8 mouse cellular contexts compared by ENCODE assay signal in the genomic region with DNA sequence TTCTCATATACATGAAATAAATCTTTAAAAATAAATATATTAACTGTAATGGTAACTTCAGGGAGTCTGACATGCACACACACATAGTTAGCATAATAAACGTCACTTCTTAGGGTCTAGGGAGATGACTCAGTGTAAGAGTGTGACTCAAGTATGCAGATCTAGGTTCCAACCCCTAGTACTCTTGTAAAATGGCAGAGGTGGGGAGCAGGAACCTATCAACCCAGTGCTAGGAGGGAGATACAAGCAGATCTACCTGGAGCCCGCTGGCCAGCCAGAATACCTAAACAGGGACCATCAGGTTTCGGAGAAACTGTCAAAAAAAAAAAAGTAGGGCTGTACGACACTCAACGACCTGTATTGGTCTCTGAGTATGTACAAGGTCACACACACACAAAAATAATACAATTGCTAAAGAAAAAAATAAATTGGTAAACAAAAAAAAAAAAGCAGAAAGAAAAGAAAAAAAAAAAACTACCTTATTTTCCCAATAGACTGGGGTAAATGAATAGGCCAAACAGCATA. TPM values are rescaled to one million over a fixed set of nuclear protein-coding genes. Genes with fewer than 3 reads are reported as not detected.
DNase-seq lines count a peak whose midpoint lies in the region; ATAC-seq and TF ChIP-seq lines count a peak whose summit lies in the region.

No protein-coding gene starts in this region.

- intact Hi-C loops in left cerebral cortex, postnatal 4 days (cut with DNase I) = no loop called here

- H3K36me3 ChIP-seq in kidney, embryonic 15.5 days = peaks cover 55% of the 10 kb centered on the region
- peaks cover 45% of the 10 kb centered on the region for H3K36me3 ChIP-seq in heart, postnatal 0 days (replicated peaks; ENCODE audit: control insufficient read depth, insufficient read depth, low read length)
- H3K36me3 ChIP-seq in midbrain, embryonic 13.5 days = peaks cover 29% of the 10 kb centered on the region

- peak overlapping the region; percentile 64 for H3K4me3 ChIP-seq in kidney, embryonic 15.5 days (replicated peaks)
- H3K4me3 ChIP-seq in heart, postnatal 0 days (ENCODE audit: low read depth, low read length) = peak overlapping the region; percentile 88
- H3K4me3 ChIP-seq in midbrain, embryonic 13.5 days (replicated peaks) = peak overlapping the region; percentile 72

- peak overlapping the region; percentile 64 for H3K4me2 ChIP-seq in kidney, embryonic 15.5 days
- H3K4me2 ChIP-seq in heart, postnatal 0 days (ENCODE audit: low read depth, low read length) = peak overlapping the region; percentile 60
- peak overlapping the region; percentile 54 for H3K4me2 ChIP-seq in midbrain, embryonic 13.5 days (replicated peaks)

- H3K27me3 ChIP-seq in kidney, embryonic 15.5 days = no peaks in the 10 kb centered on the region
- no peaks in the 10 kb centered on the region for H3K27me3 ChIP-seq in heart, postnatal 0 days (ENCODE audit: control insufficient read depth, insufficient read depth, low read length)
- H3K27me3 ChIP-seq in midbrain, embryonic 13.5 days = no peaks in the 10 kb centered on the region

- DNase-seq in kidney, adult 18-20 months = no peak
- DNase-seq in Muller cell, postnatal 12 days (ENCODE audit: inconsistent ontology term) = peak; percentile 30
- no peak for DNase-seq in heart, postnatal 0 days (ENCODE audit: low spot score)
- no peak for DNase-seq in layer of hippocampus, postnatal 14 days (ENCODE audit: low spot score in 2 of 2)
- DNase-seq in left cerebral cortex, postnatal 4 days = no peak
- no peak for DNase-seq in thymus, postnatal 10 days (ENCODE audit: low spot score in 2 of 2)

- TF ChIP-seq EP300 in heart, postnatal 0 days (IDR thresholded peaks at IDR 0.05; ENCODE audit: low read depth) = no peak

- H3K4me1 ChIP-seq in kidney, embryonic 15.5 days = peaks cover 46% of the 10 kb centered on the region
- peaks cover 24% of the 10 kb centered on the region for H3K4me1 ChIP-seq in heart, postnatal 0 days (ENCODE audit: control insufficient read depth, insufficient read depth)
- peaks cover 34% of the 10 kb centered on the region for H3K4me1 ChIP-seq in midbrain, embryonic 13.5 days (replicated peaks)

- no peak for ATAC-seq in kidney, embryonic 15.5 days (replicated peaks; ENCODE audit: low FRiP score)
- no peak for ATAC-seq in heart, postnatal 0 days (ENCODE audit: insufficient read depth, low read depth)
- ATAC-seq in midbrain, embryonic 13.5 days = no peak

- H3K9me3 ChIP-seq in kidney, embryonic 15.5 days (replicated peaks) = no peaks in the 10 kb centered on the region
- H3K9me3 ChIP-seq in heart, postnatal 0 days (replicated peaks; ENCODE audit: control insufficient read depth, low read length) = no peaks in the 10 kb centered on the region
- H3K9me3 ChIP-seq in midbrain, embryonic 13.5 days = no peaks in the 10 kb centered on the region

- H3K27ac ChIP-seq in kidney, embryonic 15.5 days = peak overlapping the region; percentile 90
- peak overlapping the region; percentile 92 for H3K27ac ChIP-seq in heart, postnatal 0 days (ENCODE audit: low read depth)
- H3K27ac ChIP-seq in midbrain, embryonic 13.5 days = peak overlapping the region; percentile 81

- 0 out of 2 replicates have a peak overlapping the region, but pooled peaks have one; percentile 22 for H3K9ac ChIP-seq in kidney, embryonic 15.5 days
- H3K9ac ChIP-seq in heart, postnatal 0 days (replicated peaks; ENCODE audit: low read depth, low read length) = peak overlapping the region; percentile 61
- peak overlapping the region; percentile 65 for H3K9ac ChIP-seq in midbrain, embryonic 13.5 days (replicated peaks)

- WGBS in kidney, embryonic 15.5 days = 18% methylated on average over 5 of the region's 5 CpGs
- whole genome bisulfite sequencing in heart, postnatal 0 days = 18% methylated on average over 5 of the region's 5 CpGs
- WGBS in midbrain, embryonic 13.5 days = 23% methylated on average over 5 of the region's 5 CpGs

- no peak for TF ChIP-seq CTCF in heart, postnatal 0 days (IDR thresholded peaks at IDR 0.05; ENCODE audit: low read depth)

RNA-seq across cellular contexts. Expression of a gene that starts 0.3 kb away (rescaled TPM):
- polyA plus RNA-seq in kidney, embryonic 15.5 days (2015; fragmentation: Nextera tagmentation; extraction: Ambion mirVana) = 6.6 and 7.1 TPM in 2 replicates
- 10.2 and 10.6 TPM in 2 replicates for total RNA-seq in heart, postnatal 0 days (2014; rRNA removed; ENCODE audit: low replicate concordance)
- 5.7 and 5.9 TPM in 2 replicates for polyA plus RNA-seq in heart, postnatal 0 days (2015; fragmentation: Nextera tagmentation; extraction: Ambion mirVana)
- 4.9 and 5.3 TPM in 2 replicates for polyA plus RNA-seq in midbrain, embryonic 13.5 days (2015; fragmentation: Nextera tagmentation; extraction: Ambion mirVana)
- 10 to 100 TPM; 16.0 to 18.1 TPM for total RNA-seq in layer of hippocampus, postnatal 14 days (2021)
- total RNA-seq in left cerebral cortex, postnatal 4 days (2021) = 10 to 100 TPM; 17.9 to 18.5 TPM

RNA-seq across cellular contexts. Expression of a gene that starts 4.1 kb away (rescaled TPM):
- polyA plus RNA-seq in kidney, embryonic 15.5 days (2015; fragmentation: Nextera tagmentation; extraction: Ambion mirVana) = 103 and 105 TPM in 2 replicates
- 91.3 and 127 TPM in 2 replicates for total RNA-seq in heart, postnatal 0 days (2014; rRNA removed; ENCODE audit: low replicate concordance)
- 94.8 and 107 TPM in 2 replicates for polyA plus RNA-seq in heart, postnatal 0 days (2015; fragmentation: Nextera tagmentation; extraction: Ambion mirVana)
- 108 and 109 TPM in 2 replicates for polyA plus RNA-seq in midbrain, embryonic 13.5 days (2015; fragmentation: Nextera tagmentation; extraction: Ambion mirVana)
- 10 to 100 TPM; 84.9 to 96.2 TPM for total RNA-seq in layer of hippocampus, postnatal 14 days (2021)
- 100 to 1,000 TPM; 116 to 117 TPM for total RNA-seq in left cerebral cortex, postnatal 4 days (2021)

RNA-seq across cellular contexts. Expression of a gene that starts 11.0 kb away (rescaled TPM):
- polyA plus RNA-seq in kidney, embryonic 15.5 days (2015; fragmentation: Nextera tagmentation; extraction: Ambion mirVana) = 96.1 and 99.9 TPM in 2 replicates
- total RNA-seq in heart, postnatal 0 days (2014; rRNA removed; ENCODE audit: low replicate concordance) = 162 and 174 TPM in 2 replicates
- polyA plus RNA-seq in heart, postnatal 0 days (2015; fragmentation: Nextera tagmentation; extraction: Ambion mirVana) = 38.3 and 40.5 TPM in 2 replicates
- 17.0 and 21.7 TPM in 2 replicates for polyA plus RNA-seq in midbrain, embryonic 13.5 days (2015; fragmentation: Nextera tagmentation; extraction: Ambion mirVana)
- total RNA-seq in layer of hippocampus, postnatal 14 days (2021) = 10 to 100 TPM; 33.9 to 36.7 TPM
- total RNA-seq in left cerebral cortex, postnatal 4 days (2021) = 10 to 100 TPM; 32.2 to 33.1 TPM

RNA-seq across cellular contexts. Expression of a gene that starts 24.8 kb away (rescaled TPM):
- 19.1 and 22.3 TPM in 2 replicates for polyA plus RNA-seq in kidney, embryonic 15.5 days (2015; fragmentation: Nextera tagmentation; extraction: Ambion mirVana)
- total RNA-seq in heart, postnatal 0 days (2014; rRNA removed; ENCODE audit: low replicate concordance) = 23.9 and 47.3 TPM in 2 replicates
- 21.6 and 22.1 TPM in 2 replicates for polyA plus RNA-seq in heart, postnatal 0 days (2015; fragmentation: Nextera tagmentation; extraction: Ambion mirVana)
- polyA plus RNA-seq in midbrain, embryonic 13.5 days (2015; fragmentation: Nextera tagmentation; extraction: Ambion mirVana) = 4.8 and 5.4 TPM in 2 replicates
- 1 to 10 TPM; 5.1 to 5.2 TPM for total RNA-seq in layer of hippocampus, postnatal 14 days (2021)
- 1 to 10 TPM; 6.5 TPM for total RNA-seq in left cerebral cortex, postnatal 4 days (2021)

RNA-seq across cellular contexts. Expression of a gene that starts 25.9 kb away (rescaled TPM):
- polyA plus RNA-seq in kidney, embryonic 15.5 days (2015; fragmentation: Nextera tagmentation; extraction: Ambion mirVana) = 117 and 118 TPM in 2 replicates
- total RNA-seq in heart, postnatal 0 days (2014; rRNA removed; ENCODE audit: low replicate concordance) = 99.2 and 155 TPM in 2 replicates
- 60.2 and 62.5 TPM in 2 replicates for polyA plus RNA-seq in heart, postnatal 0 days (2015; fragmentation: Nextera tagmentation; extraction: Ambion mirVana)
- polyA plus RNA-seq in midbrain, embryonic 13.5 days (2015; fragmentation: Nextera tagmentation; extraction: Ambion mirVana) = 83.7 and 96.9 TPM in 2 replicates
- total RNA-seq in layer of hippocampus, postnatal 14 days (2021) = 10 to 100 TPM; 89.1 to 96.7 TPM
- total RNA-seq in left cerebral cortex, postnatal 4 days (2021) = 10 to 100 TPM; 75.8 to 88.0 TPM
